Mouse (Mus musculus): ENCODE results near the gene Birc5. TPM values are rescaled to one million over a fixed set of nuclear protein-coding genes. Genes with fewer than 3 reads are reported as not detected.

Gene Birc5
- polyA plus RNA-seq, 1 experiment from 2014 or later, result 338 TPM

Other genes with a start within 250 kb of the Birc5 start
- 11.1 and 14.4 TPM in 2 replicates for gene Tnrc6c, start 195.0 kb upstream of the Birc5 start, polyA plus RNA-seq (2016; fragmentation: Nextera tagmentation; extraction: Ambion mirVana)
- 1.5 TPM in 2 replicates for gene Tmc8, start 67.2 kb upstream of the Birc5 start, polyA plus RNA-seq (2016; fragmentation: Nextera tagmentation; extraction: Ambion mirVana)
- gene Tmc6, start 67.1 kb upstream of the Birc5 start, polyA plus RNA-seq (2016; fragmentation: Nextera tagmentation; extraction: Ambion mirVana), result 13.3 and 17.9 TPM in 2 replicates
- gene 6030468B19Rik, start 51.6 kb upstream of the Birc5 start, polyA plus RNA-seq (2016; fragmentation: Nextera tagmentation; extraction: Ambion mirVana), result 1.2 and 2.2 TPM in 2 replicates
- 0.30 and 0.31 TPM in 2 replicates for gene Gm20708, start 39.6 kb upstream of the Birc5 start, polyA plus RNA-seq (2016; fragmentation: Nextera tagmentation; extraction: Ambion mirVana)
- gene Syngr2, start 39.6 kb upstream of the Birc5 start, polyA plus RNA-seq (2016; fragmentation: Nextera tagmentation; extraction: Ambion mirVana), result 33.7 and 42.3 TPM in 2 replicates
- gene Afmid, start 23.3 kb upstream of the Birc5 start, polyA plus RNA-seq (2016; fragmentation: Nextera tagmentation; extraction: Ambion mirVana), result 3.8 and 4.0 TPM in 2 replicates
- gene Tk1, start 23.2 kb upstream of the Birc5 start, polyA plus RNA-seq (2016; fragmentation: Nextera tagmentation; extraction: Ambion mirVana), result 106 and 132 TPM in 2 replicates
- gene Tmem235, start 11.5 kb downstream of the Birc5 start, polyA plus RNA-seq (2016; fragmentation: Nextera tagmentation; extraction: Ambion mirVana), result not detected in 2 replicates
- 3.5 and 3.8 TPM in 2 replicates for gene Tha1, start 24.2 kb downstream of the Birc5 start, polyA plus RNA-seq (2016; fragmentation: Nextera tagmentation; extraction: Ambion mirVana)
- gene Socs3, start 120.8 kb downstream of the Birc5 start, polyA plus RNA-seq (2016; fragmentation: Nextera tagmentation; extraction: Ambion mirVana), result 12.5 and 14.2 TPM in 2 replicates
- gene Pgs1, start 137.0 kb downstream of the Birc5 start, polyA plus RNA-seq (2016; fragmentation: Nextera tagmentation; extraction: Ambion mirVana), result 46.2 and 51.9 TPM in 2 replicates